Mouse (Mus musculus) heart, adult 2 months (tissue): ENCODE measurements at regions not wholly inside any gene's neighbourhood (a gene's known extent, or its start where the extent isn't known, plus 50 kb on each side); places are given as distances from the start of the nearest gene placed in this dataset.

ENCODE experiments used
- CTCF ChIP-seq: fragments of 200-600 bp; IDR thresholded peaks from 2 replicates; pipeline ENCODE4 v1.8.1; 2022; ENCODE audit warnings: antibody characterized with exemption, mild to moderate bottlenecking, moderate library complexity
- EP300 ChIP-seq: fragments of 200-500 bp; IDR thresholded peaks from 2 replicates; pipeline ENCODE4 v1.6.1; 2011; ENCODE audit warnings: low read depth, low read length, control low read depth; ENCODE audit not compliant: insufficient read depth
- POLR2A ChIP-seq: fragments of 200-500 bp; IDR thresholded peaks from 2 replicates; pipeline ENCODE4 v1.6.1; 2011; ENCODE audit warnings: mild to moderate bottlenecking, low read depth, low read length, control low read depth; ENCODE audit not compliant: insufficient read depth

DNA sequence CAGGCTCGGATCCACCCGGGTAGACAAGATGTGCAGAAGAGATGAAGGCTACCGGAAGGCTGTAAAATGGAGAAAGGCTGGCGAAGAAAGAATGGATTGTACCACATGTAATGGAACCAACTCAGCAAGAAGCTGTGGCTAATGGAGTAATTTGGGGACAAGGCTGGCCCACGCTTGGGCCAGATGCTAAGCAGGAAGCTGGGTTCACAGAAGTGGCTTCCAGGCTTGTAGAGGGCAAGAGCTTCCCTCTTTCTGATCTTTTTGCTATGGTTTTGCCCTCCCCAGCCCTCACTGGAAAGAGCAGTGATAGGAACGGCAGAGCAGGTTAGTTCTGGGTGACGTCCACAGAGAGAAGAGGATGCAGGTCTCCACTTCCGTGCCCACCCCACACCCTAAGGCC is 117.7 kb upstream of the Egr2 start:
- TF ChIP-seq POLR2A (no peak), CTCF (no peak), EP300 (no peak)
